Mouse (Mus musculus) urinary bladder, adult 18-20 months (tissue): ENCODE data around the gene Dpy19l1.

Source experiments
- DNase-seq, 2 experiments: peaks; one replicate each; pipeline ENCODE4 v3.0.0; 2022; ENCODE audit warnings: low spot score in 2 of 2, mixed read lengths in 2 of 2

Dpy19l1 gene

DNA sequence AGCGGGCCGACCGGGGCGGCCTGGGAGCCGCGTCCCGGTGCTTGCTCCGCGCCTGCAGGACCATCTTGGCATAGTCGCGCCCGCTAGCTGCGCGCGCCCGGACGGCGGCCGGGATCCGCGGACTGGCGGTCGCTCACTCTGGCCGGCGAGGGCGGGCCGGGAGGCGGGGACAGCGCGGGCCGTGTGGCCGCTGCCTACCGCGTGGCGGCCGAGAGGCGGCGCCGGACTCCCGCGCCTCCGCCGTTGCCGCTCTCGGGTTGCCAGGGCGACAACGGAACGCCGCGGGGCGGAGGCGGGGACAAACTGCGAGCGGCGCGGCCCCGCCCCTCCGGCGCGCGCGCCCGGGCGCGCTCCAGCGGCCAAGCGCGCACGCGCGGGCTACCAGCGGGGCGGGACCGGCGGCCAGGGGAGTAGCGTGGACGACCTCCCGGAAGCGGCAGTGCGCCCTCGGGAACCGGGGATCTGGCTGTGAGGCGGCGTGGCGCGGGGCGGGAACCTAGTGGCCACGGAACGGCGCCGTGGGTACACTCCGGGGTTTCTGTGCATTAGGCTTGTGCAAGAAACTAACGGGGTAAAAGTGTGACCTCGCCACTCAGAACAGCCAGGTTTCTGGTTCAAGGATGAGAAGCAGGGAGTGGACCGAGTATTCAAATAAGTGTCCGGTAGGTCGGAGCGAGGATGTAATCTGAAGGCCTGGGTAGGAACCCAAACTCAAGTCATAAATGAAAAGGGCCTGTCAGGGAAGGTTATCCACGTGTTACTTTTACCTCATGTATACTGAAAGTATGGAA lies at the start of gene Dpy19l1:
Dpy19l1 (minus strand) TSS at position 74 of the 791 bp plus-strand sequence.
- DNase-seq = peak; percentile 87 to 90

GRCm38 (mm10) chr9:24538159-24538558 lies 35.2 kb upstream of the Dpy19l1 start:
- DNase-seq = no peak

DNA sequence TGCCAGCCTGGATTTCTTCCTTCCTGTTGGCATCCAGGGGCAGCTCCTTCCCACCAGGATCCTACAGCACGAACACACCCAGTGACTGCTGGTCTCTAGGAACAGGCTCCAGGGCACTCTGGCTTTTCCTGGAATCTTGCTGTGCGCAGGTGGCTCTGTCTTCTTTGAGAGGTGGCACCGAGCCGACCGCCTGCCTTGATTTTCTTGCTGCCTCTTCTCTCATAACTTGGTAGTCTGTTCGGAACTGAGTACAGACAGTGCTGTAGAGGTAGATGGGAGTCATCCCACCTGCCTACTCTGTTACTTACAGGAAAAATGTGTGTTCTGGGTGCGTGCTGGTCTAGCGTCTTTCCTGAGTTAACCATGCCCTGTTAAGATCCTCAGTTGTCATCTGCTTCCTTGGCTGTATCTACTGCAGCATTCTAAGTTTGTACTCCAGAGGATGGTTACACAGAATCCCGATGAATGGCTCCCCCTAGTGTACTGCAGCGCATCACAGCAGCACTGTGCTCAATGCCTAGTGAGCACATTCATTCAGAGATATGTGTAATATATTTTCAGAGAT lies 13.7 kb upstream of the Dpy19l1 start:
- DNase-seq = peak in 1 of 2 experiments; percentile 16

GRCm38 (mm10) chr9:24514078-24514469 lies 11.1 kb upstream of the Dpy19l1 start:
- DNase-seq = no peak

- DNase-seq = no peak
Measured at GRCm38 (mm10) chr9:24513290-24514077, 10.5 kb upstream of the Dpy19l1 start.

- no peak for DNase-seq
Measured at GRCm38 (mm10) chr9:24512121-24512539, 9.2 kb upstream of the Dpy19l1 start.

DNA sequence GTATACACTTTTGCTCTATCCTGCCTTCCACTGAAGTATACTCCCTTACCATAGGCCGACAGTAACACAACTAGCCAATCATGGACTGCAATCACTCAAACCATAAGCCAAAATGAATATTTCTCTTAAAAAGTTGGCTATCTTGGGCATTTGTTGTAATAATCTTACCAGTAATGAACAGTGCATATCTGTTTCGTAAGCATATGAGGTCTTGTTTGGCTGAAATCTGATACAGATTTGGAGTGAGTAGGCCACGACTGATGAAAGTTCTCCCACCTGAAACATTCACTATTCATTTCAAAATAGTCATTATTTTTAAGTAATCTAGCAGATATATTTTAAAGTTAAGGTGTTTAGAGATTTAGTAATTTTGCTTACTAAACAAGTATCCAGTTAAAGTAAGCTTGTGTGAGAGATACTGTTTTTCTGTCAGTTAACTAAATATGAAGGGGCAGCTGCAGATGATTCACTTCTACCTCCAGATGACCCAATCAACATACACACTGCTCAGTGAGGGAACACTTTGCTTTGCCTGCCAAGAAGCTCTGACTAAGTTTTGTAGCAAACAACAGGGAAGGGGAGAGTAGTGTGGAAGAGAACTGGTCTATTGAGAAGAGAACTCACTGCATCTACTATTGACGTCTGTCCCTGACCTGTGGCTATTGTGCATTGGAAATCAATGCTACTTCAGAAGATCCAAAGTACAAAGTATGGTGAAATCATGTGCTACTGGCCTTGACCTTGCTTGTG lies 8.6 kb upstream of the Dpy19l1 start:
- no peak for DNase-seq

DNA sequence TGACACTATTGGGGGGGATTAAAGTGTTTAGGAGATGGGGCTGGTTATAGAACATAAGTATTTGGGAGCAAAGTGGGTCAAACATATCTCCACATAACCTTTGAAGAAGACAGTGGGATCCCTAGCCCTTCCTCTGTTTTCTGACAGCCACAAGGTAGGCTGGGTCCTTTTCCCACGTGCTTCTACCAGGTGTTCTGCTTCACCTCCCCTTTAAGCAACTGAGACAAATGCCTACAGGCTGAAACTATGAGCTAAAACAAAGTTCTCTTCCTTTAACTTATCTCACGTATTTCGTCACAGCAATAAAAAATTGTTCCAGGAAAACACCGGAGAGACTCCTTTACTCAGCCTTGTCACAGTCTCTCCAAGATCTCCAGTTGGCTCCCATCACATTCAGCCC lies 5.9 kb upstream of the Dpy19l1 start:
- no peak for DNase-seq

GRCm38 (mm10) chr9:24506510-24506909 lies 3.6 kb upstream of the Dpy19l1 start:
- no peak for DNase-seq

DNA sequence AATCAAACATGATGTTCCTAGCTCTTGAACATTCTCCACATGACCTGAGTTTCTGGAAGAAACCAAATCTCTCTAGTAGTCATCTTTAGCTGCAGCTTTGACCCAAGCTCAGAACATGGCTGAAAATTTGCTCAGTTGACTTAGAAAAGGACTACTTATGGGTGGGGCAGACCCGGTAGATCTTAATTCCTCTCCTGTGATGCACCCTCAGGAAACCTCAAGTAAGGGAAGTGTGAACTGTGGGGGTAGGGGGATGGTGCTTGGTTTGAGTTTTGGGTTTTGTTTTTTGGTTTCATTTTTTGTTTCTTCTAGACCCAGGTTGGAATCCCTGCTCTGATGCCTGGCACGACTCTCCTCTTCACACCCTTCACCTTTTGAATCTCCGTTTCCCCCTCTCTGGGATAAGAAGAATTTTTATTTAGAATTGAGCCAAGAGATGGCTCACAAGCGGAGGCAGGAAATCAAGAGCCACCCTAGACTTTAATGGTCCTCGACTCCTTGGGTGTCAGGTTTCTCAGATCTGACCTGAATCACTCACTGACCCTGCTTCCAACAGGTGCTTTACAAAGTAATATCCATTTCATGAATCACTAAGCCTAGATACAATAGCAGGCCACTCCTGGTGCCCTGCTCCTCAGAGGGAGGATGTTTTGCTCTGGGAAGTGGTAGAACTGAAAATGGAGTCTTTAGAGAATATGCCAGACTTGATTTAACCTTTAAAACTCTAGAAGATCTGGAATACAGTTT lies 2.2 kb upstream of the Dpy19l1 start:
- no peak for DNase-seq

DNA sequence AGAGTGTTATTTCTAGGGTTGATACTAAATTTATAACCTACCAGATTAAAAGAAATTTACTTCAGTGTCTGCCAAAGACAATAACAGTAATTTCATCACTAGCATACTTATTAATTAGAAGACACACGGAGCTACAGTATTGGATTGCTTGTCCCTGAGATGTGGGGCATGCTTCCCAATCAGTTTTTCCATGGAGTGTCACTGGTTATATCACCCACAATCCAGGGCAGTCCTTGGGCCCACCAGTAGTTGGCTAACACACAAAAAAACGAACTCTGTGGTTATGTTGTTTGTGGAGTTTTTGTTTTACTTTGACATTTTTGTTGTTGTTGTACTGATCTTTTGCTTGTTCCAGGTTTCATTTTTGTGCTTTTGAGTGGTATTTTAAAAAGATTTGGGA lies 1.4 kb upstream of the Dpy19l1 start:
- DNase-seq = no peak

DNA sequence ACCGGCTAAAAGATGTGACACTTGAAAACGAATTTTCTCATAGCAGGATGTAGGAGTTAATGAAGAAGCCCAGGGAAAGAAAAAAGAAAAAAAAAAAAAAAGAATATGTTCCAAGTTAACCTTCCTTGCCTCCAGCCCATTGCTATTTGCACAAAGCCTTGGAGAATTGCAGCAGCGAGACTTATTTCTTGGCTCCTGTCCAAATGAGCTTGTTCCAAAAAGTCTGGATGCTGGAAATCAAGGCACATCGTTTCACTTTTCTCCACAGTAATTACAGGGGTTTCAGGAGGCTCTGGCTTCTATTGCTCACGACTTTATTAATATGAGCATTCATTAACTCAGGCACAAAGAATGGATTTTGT lies 899 bp upstream of the Dpy19l1 start:
- no peak for DNase-seq

DNA sequence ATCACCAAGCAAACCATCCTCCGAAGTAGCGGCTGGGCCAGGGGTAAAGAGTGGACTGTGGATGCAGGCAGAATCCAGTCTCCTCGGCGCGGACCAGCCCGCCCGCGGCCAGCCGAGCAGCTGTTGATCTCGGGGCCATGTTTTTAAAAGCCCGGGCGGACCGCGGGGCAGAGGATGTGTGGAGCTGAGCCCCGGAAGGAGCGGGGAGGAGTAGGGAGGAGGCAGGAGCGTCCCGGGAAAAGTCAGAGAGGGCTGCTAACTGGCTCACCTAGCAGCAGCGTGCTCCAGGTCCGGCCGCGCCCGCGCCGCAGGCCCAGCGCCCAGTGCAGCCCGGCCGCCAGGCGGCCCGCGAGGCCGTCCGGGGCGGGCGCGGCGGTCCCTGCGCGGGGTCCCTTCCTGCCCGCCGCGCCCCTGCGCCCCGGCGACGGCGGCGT lies 352 bp downstream of the Dpy19l1 start:
- peak in 1 of 2 experiments; percentile 23 for DNase-seq

DNA sequence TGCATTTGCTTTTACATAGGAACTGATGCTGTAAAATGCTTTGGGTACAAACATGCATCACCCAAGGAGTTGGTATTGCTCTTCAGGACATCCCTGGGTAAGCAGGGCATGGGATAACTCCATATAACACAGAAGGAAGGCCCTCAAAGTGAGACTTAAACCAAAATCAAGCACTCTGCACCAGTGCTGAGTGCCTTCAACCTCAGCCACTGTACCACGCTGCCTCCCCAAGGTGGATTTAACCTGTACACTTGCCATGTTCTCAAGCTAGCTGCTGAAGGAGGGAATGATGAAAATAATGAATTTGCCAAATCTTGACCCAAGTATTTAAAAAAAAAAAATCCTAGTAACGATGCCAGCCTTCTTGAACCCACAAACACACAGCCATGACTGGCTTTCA lies 1.3 kb downstream of the Dpy19l1 start:
- DNase-seq = no peak

GRCm38 (mm10) chr9:24496226-24496625 lies 6.7 kb downstream of the Dpy19l1 start:
- DNase-seq = no peak

- DNase-seq = no peak
Measured at GRCm38 (mm10) chr9:24490516-24490915, 12.4 kb downstream of the Dpy19l1 start.

- DNase-seq = no peak
Measured at GRCm38 (mm10) chr9:24488425-24489104, 14.4 kb downstream of the Dpy19l1 start.

DNA sequence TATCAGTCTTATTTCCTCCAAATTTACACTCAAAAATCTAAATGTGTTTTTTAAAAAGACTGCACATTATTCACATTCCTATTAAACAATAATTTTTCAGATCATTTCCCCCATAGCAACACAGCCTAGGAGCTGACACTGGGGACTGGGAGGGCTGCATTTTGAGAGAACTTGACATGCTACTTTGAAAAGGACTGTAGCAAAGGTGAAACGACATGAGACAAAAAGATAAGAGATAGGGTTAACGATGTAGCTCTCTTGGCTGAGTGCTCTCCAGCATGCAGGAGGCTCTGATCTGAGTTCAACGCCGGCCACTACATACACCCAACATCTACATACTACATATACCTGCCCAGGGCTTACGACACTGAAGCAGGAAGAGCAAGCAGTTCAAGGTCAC lies 20.6 kb downstream of the Dpy19l1 start:
- no peak for DNase-seq

DNA sequence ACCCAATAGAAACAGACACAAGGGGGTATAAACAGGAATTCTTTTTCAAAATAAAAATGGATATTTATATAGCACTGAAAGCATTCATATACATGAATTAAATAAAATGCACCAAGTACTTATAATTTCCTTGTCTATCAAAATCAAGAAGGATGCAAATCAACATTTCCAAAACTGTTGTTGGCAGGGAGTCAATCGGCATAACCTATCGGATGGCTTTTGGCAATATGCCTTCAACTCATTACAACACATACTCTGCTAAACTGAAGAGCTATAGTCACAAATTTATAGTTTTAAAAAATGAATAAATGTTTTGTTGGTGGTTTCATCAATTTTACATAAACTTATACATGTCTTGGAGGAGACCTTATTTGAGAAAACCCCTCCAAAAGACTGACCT lies 25.7 kb downstream of the Dpy19l1 start:
- DNase-seq = no peak

GRCm38 (mm10) chr9:24473824-24474223 lies 29.1 kb downstream of the Dpy19l1 start:
- DNase-seq = no peak

DNA sequence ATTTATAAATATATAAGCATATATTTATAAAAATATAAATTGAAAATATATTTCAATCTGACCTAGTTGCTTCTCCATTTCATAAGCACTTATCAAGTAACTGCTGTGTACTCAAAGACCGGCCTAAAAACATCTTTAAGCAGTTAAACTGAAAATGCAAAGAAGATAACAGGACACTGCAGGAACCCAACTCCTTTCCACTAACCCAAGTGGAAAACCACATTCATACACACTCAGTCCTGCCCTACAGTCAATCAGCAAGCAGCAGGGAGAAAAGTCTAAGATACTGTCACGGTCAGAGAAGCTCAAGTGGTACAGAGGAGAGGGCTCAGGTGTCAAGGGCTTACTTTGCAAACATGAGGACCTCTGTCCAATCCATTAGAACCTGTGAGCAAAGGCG lies 30.4 kb downstream of the Dpy19l1 start:
- no peak for DNase-seq
